Mouse (Mus musculus): ENCODE results near the gene Clns1a. TPM values are rescaled to one million over a fixed set of nuclear protein-coding genes. Genes with fewer than 3 reads are reported as not detected.

Clns1a gene
- total and polyA plus RNA-seq, 2 experiments from 2014 or later: 90.2 to 157 TPM

- H3K27me3 ChIP-seq (ENCODE audit: insufficient read depth, low read length): no peaks in the 10 kb centered on the region
- H3K36me3 ChIP-seq (ENCODE audit: insufficient read depth, low read length): peaks cover 26% of the 10 kb centered on the region
- H3K9me3 ChIP-seq (ENCODE audit: low read length): no peaks in the 10 kb centered on the region
- H3K4me3 ChIP-seq (ENCODE audit: low read depth, low read length): no peak overlapping the region
- DNase-seq (ENCODE audit: low spot score) (no peak), ATAC-seq (ENCODE audit: low FRiP score) (no peak)
- H3K4me2 ChIP-seq (ENCODE audit: low read depth, low read length, poor library complexity, severe bottlenecking): no peak overlapping the region
- TF ChIP-seq CTCF (IDR thresholded peaks at IDR 0.05): no peak
- H3K4me1 ChIP-seq (ENCODE audit: insufficient read depth, low read length): no peaks in the 10 kb centered on the region
- H3K27ac ChIP-seq (ENCODE audit: low read depth, low read length): no peak overlapping the region
- 94% methylated on average over 7 of the region's 7 CpGs for WGBS
- no peak overlapping the region for H3K9ac ChIP-seq (replicated peaks; ENCODE audit: low read length, poor library complexity, severe bottlenecking)
Observed at GRCm38 (mm10) chr7:97722278-97722918, 26.0 kb downstream of the Clns1a start.

DNA sequence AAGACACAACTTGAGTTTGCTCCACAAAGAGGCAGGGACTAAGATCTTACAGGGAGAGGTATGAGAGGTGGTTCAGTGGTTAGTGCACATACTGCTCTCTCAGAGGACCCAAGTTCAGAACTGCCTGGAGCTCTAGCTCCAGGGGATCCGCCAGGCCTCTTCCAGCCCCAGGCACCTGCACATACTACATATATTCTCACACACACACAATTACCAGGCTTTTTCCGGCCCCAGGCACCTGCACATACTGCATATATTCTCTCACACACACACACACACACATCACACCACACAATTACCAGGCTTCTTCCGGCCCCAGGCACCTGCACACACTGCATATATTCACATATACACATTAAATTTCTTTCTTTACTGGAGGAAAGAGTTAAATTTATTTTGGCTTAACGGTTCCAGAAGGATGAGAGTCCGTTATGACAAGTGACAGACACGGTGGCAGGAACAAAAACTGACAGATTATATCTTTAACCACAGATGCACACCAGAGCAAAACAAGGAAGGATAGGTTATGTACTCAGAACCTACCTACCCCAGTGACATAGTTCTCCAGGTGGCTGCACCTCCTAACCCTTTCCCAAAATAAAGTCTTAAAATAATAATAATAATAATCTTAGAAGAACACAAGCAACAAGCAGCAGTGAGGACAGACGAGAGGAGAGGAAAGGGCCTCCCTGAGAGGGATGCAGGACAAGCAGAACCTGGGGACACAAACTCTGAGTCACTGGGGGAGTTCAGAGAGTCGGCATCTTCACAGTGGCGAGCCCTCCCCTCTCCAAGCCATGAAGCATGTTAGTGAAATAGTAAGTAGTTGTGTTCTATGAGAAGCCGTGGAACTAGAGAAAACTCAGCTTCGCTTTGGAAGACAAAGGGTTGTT lies 27.5 kb downstream of the Clns1a start:
- 88% methylated on average over 11 of the region's 11 CpGs for WGBS
- H3K4me1 ChIP-seq (ENCODE audit: insufficient read depth, low read length): no peaks in the 10 kb centered on the region
- H3K27me3 ChIP-seq (ENCODE audit: insufficient read depth, low read length): no peaks in the 10 kb centered on the region
- no peak overlapping the region for H3K27ac ChIP-seq (ENCODE audit: low read depth, low read length)
- H3K36me3 ChIP-seq (ENCODE audit: insufficient read depth, low read length): peaks cover 14% of the 10 kb centered on the region
- no peak overlapping the region for H3K4me2 ChIP-seq (ENCODE audit: low read depth, low read length, poor library complexity, severe bottlenecking)
- DNase-seq (ENCODE audit: low spot score) (no peak), ATAC-seq (ENCODE audit: low FRiP score) (no peak)
- no peak for TF ChIP-seq CTCF (IDR thresholded peaks at IDR 0.05)
- no peaks in the 10 kb centered on the region for H3K9me3 ChIP-seq (ENCODE audit: low read length)
- no peak overlapping the region for H3K9ac ChIP-seq (replicated peaks; ENCODE audit: low read length, poor library complexity, severe bottlenecking)
- H3K4me3 ChIP-seq (ENCODE audit: low read depth, low read length): no peak overlapping the region

DNA sequence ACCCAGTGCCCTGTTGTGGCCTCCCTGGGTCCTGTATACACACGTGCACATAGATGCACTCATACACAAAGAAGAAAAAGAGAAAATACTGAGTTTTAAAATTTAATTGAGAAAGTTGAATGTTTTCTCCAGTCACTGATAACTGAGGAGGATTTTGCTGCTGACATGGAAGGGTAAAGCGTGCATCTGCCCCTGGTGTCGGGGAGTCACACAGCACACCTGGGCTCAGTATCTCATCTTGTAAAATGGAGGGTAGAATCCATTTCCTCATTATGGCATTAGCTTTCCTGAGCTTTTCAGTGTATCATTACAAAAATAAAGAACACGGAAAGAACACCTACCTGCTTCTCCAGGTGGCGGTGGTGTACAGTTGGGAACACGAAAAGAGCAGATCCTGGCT lies 29.0 kb downstream of the Clns1a start:
- Histone ChIP-seq H3K4me1 (ENCODE audit: insufficient read depth, low read length) (no peaks in the 10 kb centered on the region), H3K4me2 (ENCODE audit: low read depth, low read length, poor library complexity, severe bottlenecking) (no peak overlapping the region), H3K36me3 (ENCODE audit: insufficient read depth, low read length) (0 out of 2 replicates have a peak, but pooled peaks cover 5% of the 10 kb centered on the region), H3K4me3 (ENCODE audit: low read depth, low read length) (no peak overlapping the region), H3K27me3 (ENCODE audit: insufficient read depth, low read length) (no peaks in the 10 kb centered on the region), H3K27ac (ENCODE audit: low read depth, low read length) (no peak overlapping the region), H3K9ac (replicated peaks; ENCODE audit: low read length, poor library complexity, severe bottlenecking) (no peak overlapping the region), H3K9me3 (ENCODE audit: low read length) (no peaks in the 10 kb centered on the region)
- no peak for ATAC-seq (ENCODE audit: low FRiP score)
- TF ChIP-seq CTCF (IDR thresholded peaks at IDR 0.05): no peak
- WGBS: 96% methylated on average over 6 of the region's 6 CpGs
- no peak for DNase-seq (ENCODE audit: low spot score)

DNA sequence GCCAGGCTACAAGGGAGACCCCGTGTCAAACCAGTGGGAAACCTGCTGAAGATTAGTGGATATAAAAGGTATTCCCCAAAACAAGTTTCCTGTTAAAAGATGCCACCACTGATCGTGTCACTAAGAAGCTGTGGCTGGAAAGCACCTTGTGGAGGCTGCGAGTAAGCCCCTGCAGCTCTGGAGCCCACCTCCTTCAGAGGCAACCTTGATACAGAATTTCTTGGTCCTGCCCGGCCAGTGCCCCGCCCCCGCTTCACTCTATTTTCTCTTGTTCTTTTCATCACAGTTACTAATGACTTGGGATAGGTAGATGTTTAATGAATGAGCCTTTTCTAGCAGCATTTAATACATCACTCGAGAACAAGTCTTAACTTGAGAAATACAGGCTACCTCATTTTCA lies 29.6 kb downstream of the Clns1a start:
- DNase-seq (ENCODE audit: low spot score) (no peak), ATAC-seq (ENCODE audit: low FRiP score) (no peak)
- no peak for TF ChIP-seq CTCF (IDR thresholded peaks at IDR 0.05)
- Histone ChIP-seq H3K4me1 (ENCODE audit: insufficient read depth, low read length) (no peaks in the 10 kb centered on the region), H3K4me3 (ENCODE audit: low read depth, low read length) (no peak overlapping the region), H3K27ac (ENCODE audit: low read depth, low read length) (no peak overlapping the region), H3K27me3 (ENCODE audit: insufficient read depth, low read length) (no peaks in the 10 kb centered on the region), H3K4me2 (ENCODE audit: low read depth, low read length, poor library complexity, severe bottlenecking) (no peak overlapping the region), H3K9me3 (ENCODE audit: low read length) (no peaks in the 10 kb centered on the region), H3K36me3 (ENCODE audit: insufficient read depth, low read length) (0 out of 2 replicates have a peak, but pooled peaks cover 3% of the 10 kb centered on the region), H3K9ac (replicated peaks; ENCODE audit: low read length, poor library complexity, severe bottlenecking) (no peak overlapping the region)
- WGBS: 84% methylated on average over 7 of the region's 7 CpGs

DNA sequence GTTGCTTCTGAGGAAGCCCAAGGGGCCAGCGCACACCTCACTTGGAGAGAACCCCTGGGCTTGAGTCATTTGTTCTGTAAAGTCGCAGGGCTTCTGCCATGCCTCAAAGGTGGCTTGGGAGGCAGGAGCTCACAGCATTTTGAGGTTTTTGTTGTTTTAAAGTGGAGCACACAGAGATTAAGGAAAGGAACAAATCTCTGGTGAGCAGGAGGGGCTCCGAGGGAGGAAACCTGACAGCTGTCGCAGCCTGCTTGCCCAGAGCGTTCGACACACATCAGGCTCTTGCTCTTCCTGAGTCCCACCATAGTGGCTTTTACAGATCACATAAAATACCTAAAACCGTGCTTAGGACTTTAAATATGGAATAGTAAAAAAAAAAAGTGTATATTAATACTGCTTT lies 30.3 kb downstream of the Clns1a start:
- 65% methylated on average over 7 of the region's 7 CpGs for WGBS

More for the DNA sequence above, 30.3 kb downstream of the Clns1a start:
- no peak overlapping the region for H3K4me2 ChIP-seq (ENCODE audit: low read depth, low read length, poor library complexity, severe bottlenecking)
- DNase-seq (ENCODE audit: low spot score) (no peak), ATAC-seq (ENCODE audit: low FRiP score) (no peak)
- no peaks in the 10 kb centered on the region for H3K9me3 ChIP-seq (ENCODE audit: low read length)
- no peak overlapping the region for H3K4me3 ChIP-seq (ENCODE audit: low read depth, low read length)
- H3K9ac ChIP-seq (replicated peaks; ENCODE audit: low read length, poor library complexity, severe bottlenecking): no peak overlapping the region
- H3K27ac ChIP-seq (ENCODE audit: low read depth, low read length): no peak overlapping the region
- 0 out of 2 replicates have a peak, but pooled peaks cover 3% of the 10 kb centered on the region for H3K36me3 ChIP-seq (ENCODE audit: insufficient read depth, low read length)
- H3K27me3 ChIP-seq (ENCODE audit: insufficient read depth, low read length): no peaks in the 10 kb centered on the region
- TF ChIP-seq CTCF (IDR thresholded peaks at IDR 0.05): no peak
- no peaks in the 10 kb centered on the region for H3K4me1 ChIP-seq (ENCODE audit: insufficient read depth, low read length)
